Mouse (Mus musculus) hindbrain, postnatal 0 days (tissue): ENCODE measurements around the gene Myo6. TPM values are rescaled to one million over a fixed set of nuclear protein-coding genes. Genes with fewer than 3 reads are reported as not detected.

Source experiments
- ATAC-seq: fragments of 200-750 bp; cut with Nextera tagmentation; 2 replicates; pipeline ENCODE4 v1.8.0; 2017; ENCODE audit warnings: mild to moderate bottlenecking, moderate TSS enrichment, moderate library complexity
- DNase-seq: peaks from one replicate; pipeline ENCODE4 v3.0.0-alpha.2; 2015; ENCODE audit warnings: low spot score
- H3K27ac ChIP-seq: fragments of 300-500 bp; sonication (generic); 2 replicates; pipeline ENCODE4 v1.5.1; 2014; ENCODE audit warnings: mild to moderate bottlenecking
- H3K27me3 ChIP-seq: fragments of 300-500 bp; sonication (generic); 2 replicates; pipeline ENCODE4 v1.6.1; 2014; ENCODE audit warnings: low read length, mixed read lengths; ENCODE audit not compliant: insufficient read depth
- H3K36me3 ChIP-seq: fragments of 300-500 bp; sonication (generic); 2 replicates; pipeline ENCODE4 v1.6.1; 2014; ENCODE audit warnings: low read length, mixed read lengths; ENCODE audit not compliant: insufficient read depth
- H3K4me1 ChIP-seq: fragments of 300-500 bp; sonication (generic); 2 replicates; pipeline ENCODE4 v1.6.1; 2014; ENCODE audit warnings: antibody characterized with exemption, low read length, mixed read lengths; ENCODE audit not compliant: insufficient read depth
- H3K4me2 ChIP-seq: fragments of 300-500 bp; sonication (generic); 2 replicates; pipeline ENCODE4 v1.6.1; 2014; ENCODE audit warnings: low read depth, mild to moderate bottlenecking, low read length, moderate library complexity, mixed read lengths
- H3K4me3 ChIP-seq: fragments of 300-500 bp; sonication (generic); 2 replicates; pipeline ENCODE4 v1.5.1; 2014; ENCODE audit warnings: low read length
- H3K9ac ChIP-seq: fragments of 300-500 bp; sonication (generic); replicated peaks from 2 replicates; pipeline ENCODE4 v1.6.1; 2014; ENCODE audit warnings: mild to moderate bottlenecking, low read length, moderate library complexity, mixed read lengths
- H3K9me3 ChIP-seq: fragments of 300-500 bp; sonication (generic); 2 replicates; pipeline ENCODE4 v1.6.1; 2016; ENCODE audit warnings: low read length, mixed read lengths
- CTCF ChIP-seq: IDR thresholded peaks from 2 replicates; pipeline ENCODE4 v1.5.1; 2016; ENCODE audit warnings: antibody characterized with exemption, control low read depth, low read depth
- WGBS: fragments of 180-500 bp; shearing (Covaris S2); extraction: QIAGEN DNeasy Blood & Tissue Kit; methylation state at CpG from one replicate; pipeline ENCODE4 v1.1.7; 2014; 5-methylcytosine and 5-hydroxymethylcytosine counted together
- polyA plus RNA-seq: library from polyadenylated mRNA; unstranded; fragments of >200 nt; fragmentation: Nextera tagmentation; extraction: Ambion mirVana; gene quantifications from 2 replicates; pipeline ENCODE4 v1.2.1, GENCODE M21; 2015
- total RNA-seq: library from RNA; depleted of rRNA; stranded (reverse); fragments of >200 nt; gene quantifications from 2 replicates; pipeline ENCODE4 v1.2.3, GENCODE M21; 2014

The Myo6 gene
- total and polyA plus RNA-seq, 2 experiments from 2014 or later = 32.6 to 48.4 TPM

DNA sequence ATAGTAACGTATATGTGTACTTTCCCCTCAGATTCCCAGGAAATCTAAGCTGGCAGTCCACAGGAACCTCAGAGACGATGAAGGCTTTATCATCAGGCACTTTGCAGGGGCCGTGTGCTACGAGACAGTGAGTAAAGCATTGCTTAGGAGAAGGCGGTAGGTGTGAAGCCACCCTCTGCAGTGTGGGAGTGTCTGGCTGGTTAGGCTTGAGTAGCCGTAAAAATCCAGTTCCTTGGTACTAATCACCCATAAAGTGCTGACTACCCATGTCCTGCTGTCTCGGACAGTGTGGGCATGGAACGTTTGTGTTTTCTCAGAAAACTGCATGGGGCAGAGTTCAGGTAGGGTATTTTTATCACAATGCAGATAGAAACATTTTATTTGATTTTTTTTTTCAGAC is 104.8 kb downstream of the Myo6 start:
- no peaks in the 10 kb centered on the region; the same call in none of the 2 replicates for H3K36me3 ChIP-seq
- no peaks in the 10 kb centered on the region for H3K27me3 ChIP-seq
- no peaks in the 10 kb centered on the region for H3K4me1 ChIP-seq
- DNase-seq (no peak), ATAC-seq (no peak)
- no peaks in the 10 kb centered on the region for H3K9me3 ChIP-seq
- no peak overlapping the region for H3K4me2 ChIP-seq
- H3K9ac ChIP-seq = no peak overlapping the region
- H3K4me3 ChIP-seq = no peak overlapping the region
- 78% methylated on average over 8 of the region's 8 CpGs for WGBS
- no peak overlapping the region for H3K27ac ChIP-seq
- TF ChIP-seq CTCF = no peak

DNA sequence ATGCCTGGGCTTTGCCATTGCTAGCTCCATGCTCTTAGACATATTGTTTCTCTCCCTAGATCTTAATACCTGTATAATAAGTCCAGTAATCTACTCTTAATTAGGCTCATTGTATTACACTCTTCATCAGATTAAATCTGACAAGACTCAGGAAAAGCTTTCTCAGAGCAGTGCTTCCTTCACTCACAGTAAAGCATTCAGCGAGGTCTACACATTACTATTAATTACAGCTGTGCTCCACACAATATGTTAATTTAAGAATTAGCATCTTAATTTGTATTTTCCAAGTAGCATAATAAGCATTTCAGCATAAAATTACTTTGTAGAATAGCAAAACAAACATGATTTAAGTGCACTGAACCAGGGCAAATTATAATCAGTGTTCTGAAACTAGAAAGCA is 108.1 kb downstream of the Myo6 start:
- TF ChIP-seq CTCF = no peak
- no peak overlapping the region for H3K9ac ChIP-seq
- no peak overlapping the region for H3K4me2 ChIP-seq
- no peaks in the 10 kb centered on the region for H3K27me3 ChIP-seq
- DNase-seq (no peak), ATAC-seq (no peak)
- no peaks in the 10 kb centered on the region for H3K9me3 ChIP-seq
- H3K4me3 ChIP-seq = no peak overlapping the region
- H3K36me3 ChIP-seq = no peaks in the 10 kb centered on the region; the same call in none of the 2 replicates
- H3K4me1 ChIP-seq = no peaks in the 10 kb centered on the region
- no peak overlapping the region for H3K27ac ChIP-seq
- 60% methylated on average over 1 of the region's 1 CpGs for WGBS

DNA sequence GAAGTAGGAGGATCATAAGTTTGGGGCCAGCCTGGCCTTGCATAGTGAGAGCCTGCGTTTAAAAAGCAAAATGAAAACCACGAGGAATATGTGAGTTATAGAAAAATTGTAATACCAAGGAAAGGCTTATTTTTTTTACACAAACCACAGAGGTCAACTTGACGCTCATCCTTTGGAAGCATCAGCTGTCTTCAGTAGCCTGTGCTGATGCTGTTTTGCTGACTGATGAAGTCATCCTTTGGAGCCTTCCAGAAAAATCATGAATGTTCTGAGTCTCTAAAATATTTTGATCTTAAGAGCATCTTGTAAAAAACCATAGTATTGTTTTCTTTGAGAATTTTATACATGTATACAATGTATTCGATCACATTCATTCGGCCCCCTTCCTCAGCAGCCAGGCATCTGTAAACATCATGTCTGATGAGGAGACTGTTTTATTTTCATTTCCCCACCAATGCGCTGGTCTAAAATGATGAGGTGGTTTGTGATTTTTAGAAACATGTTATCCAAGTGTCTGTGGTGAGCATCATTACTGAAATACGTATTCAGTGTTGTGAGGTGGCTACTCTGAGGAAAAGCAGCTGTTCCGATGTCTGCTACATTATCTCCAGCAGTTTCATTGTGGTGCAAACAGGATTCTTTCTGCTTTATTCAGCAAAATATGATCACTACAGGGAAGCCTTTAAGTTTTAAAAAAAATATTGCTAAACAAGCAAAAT is 110.4 kb downstream of the Myo6 start:
- Histone ChIP-seq H3K4me3 (no peak overlapping the region), H3K27me3 (no peaks in the 10 kb centered on the region), H3K36me3 (no peaks in the 10 kb centered on the region; the same call in none of the 2 replicates), H3K27ac (no peak overlapping the region), H3K9ac (no peak overlapping the region), H3K4me2 (no peak overlapping the region), H3K4me1 (no peaks in the 10 kb centered on the region), H3K9me3 (no peaks in the 10 kb centered on the region)
- ATAC-seq = no peak
- 82% methylated on average over 8 of the region's 8 CpGs for WGBS
- TF ChIP-seq CTCF = no peak
- no peak for DNase-seq

DNA sequence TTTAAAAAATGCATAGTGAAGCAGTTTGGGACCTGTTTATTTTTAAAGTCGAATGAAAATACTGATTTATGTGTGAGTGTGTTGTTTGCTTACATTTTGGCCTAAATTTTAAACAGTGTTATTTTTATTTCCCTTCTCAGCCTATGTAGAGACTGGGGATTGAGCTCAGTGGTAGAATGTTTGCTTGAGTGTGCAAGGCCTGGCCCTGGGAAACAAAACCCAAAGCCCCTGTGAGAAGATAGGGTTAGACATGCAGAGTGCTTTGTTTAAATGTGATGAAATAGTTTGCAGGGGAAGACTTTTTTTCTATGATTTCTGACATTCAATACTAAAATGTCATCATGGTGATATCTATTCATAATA is 110.9 kb downstream of the Myo6 start:
- Histone ChIP-seq H3K27me3 (no peaks in the 10 kb centered on the region), H3K4me2 (no peak overlapping the region), H3K36me3 (no peaks in the 10 kb centered on the region; the same call in 1 of the 2 replicates), H3K4me1 (no peaks in the 10 kb centered on the region), H3K27ac (no peak overlapping the region), H3K4me3 (no peak overlapping the region), H3K9ac (no peak overlapping the region), H3K9me3 (no peaks in the 10 kb centered on the region)
- no peak for ATAC-seq
- TF ChIP-seq CTCF = no peak
- DNase-seq = no peak
- WGBS = 86% methylated on average over 1 of the region's 1 CpGs

DNA sequence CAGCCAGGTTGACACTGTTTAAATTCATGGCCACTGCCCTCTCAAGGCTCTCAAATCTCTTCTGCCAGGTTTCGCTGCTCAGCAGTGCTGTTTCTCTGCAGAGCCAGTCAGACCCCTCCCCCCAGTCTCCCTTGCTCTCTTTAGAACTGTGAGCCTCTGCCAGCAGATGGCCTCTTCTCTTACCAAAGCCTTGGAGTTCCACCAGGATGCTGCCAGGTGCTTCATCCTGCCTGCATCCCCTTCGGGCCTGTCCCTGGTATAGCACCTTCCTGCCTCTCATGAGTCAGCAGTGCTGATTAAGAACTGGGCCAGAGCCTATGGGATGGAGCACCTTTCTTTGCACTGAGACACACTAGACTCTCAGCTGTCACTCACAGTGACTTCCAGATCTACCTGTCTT is 112.3 kb downstream of the Myo6 start:
- ATAC-seq = peak; percentile 27; the same call in 1 of the 2 replicates
- peak; percentile 4 for DNase-seq

DNA sequence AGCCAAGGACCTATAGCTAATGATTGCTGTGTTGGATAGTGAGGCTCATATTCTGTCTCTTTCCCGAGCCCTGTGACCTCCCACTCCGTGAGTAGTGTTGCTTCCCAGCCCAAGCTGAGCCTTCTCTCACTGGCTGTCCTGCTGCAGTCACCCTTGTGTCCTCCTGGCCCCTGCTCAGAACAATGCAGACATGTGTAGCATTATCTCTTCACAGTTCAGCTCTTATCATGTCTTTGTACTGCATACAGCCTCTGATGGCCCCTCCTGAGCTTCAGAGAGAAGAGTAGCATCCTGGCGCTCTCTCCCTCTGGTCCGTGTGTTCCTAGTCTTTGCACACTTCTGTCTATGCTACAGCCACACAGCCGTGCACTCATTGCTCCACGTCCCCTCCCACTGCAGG is 112.9 kb downstream of the Myo6 start:
- Histone ChIP-seq H3K9ac (no peak overlapping the region), H3K4me1 (no peaks in the 10 kb centered on the region), H3K4me3 (no peak overlapping the region), H3K27me3 (no peaks in the 10 kb centered on the region), H3K9me3 (no peaks in the 10 kb centered on the region), H3K4me2 (no peak overlapping the region), H3K27ac (no peak overlapping the region), H3K36me3 (no peaks in the 10 kb centered on the region; the same call in 1 of the 2 replicates)
- WGBS = 71% methylated on average over 6 of the region's 6 CpGs
- no peak for ATAC-seq
- DNase-seq = no peak
- no peak for TF ChIP-seq CTCF

More for the DNA sequence above, 112.3 kb downstream of the Myo6 start:
- peak; percentile 21 for TF ChIP-seq CTCF
- no peak overlapping the region for H3K27ac ChIP-seq
- no peak overlapping the region for H3K9ac ChIP-seq
- no peak overlapping the region for H3K4me3 ChIP-seq
- H3K36me3 ChIP-seq = no peaks in the 10 kb centered on the region; the same call in 1 of the 2 replicates
- H3K4me1 ChIP-seq = no peaks in the 10 kb centered on the region
- H3K27me3 ChIP-seq = no peaks in the 10 kb centered on the region
- no peak overlapping the region for H3K4me2 ChIP-seq
- H3K9me3 ChIP-seq = no peaks in the 10 kb centered on the region
- 48% methylated on average over 2 of the region's 2 CpGs for WGBS

DNA sequence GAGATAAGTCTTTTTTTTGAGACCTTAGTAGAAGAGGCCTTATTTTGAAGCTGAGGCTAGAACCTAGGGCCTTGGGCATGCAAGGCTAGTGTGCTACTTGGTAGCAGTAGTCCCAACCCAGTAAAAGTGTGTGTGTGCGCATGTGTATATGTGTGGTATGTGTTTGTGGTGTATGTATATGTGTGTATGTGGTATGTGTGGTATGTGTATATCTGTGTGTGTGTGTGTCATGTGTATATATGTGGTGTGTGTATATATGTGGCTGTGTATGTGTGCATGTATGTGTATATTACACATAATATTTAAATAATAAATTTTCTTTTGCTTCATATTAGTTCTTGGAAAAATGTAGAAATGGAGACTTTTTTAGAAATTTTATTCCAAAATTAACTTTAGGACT is 115.9 kb downstream of the Myo6 start:
- H3K4me2 ChIP-seq = no peak overlapping the region
- 100% methylated on average over 1 of the region's 1 CpGs for WGBS
- TF ChIP-seq CTCF = no peak
- H3K4me1 ChIP-seq = no peaks in the 10 kb centered on the region
- ATAC-seq (no peak), DNase-seq (no peak)
- H3K9me3 ChIP-seq = no peaks in the 10 kb centered on the region
- H3K27ac ChIP-seq = no peak overlapping the region
- H3K4me3 ChIP-seq = no peak overlapping the region
- H3K9ac ChIP-seq = no peak overlapping the region
- peaks cover 4% of the 10 kb centered on the region; the same call in 1 of the 2 replicates for H3K36me3 ChIP-seq
- H3K27me3 ChIP-seq = no peaks in the 10 kb centered on the region
